Mouse (Mus musculus): ENCODE measurements around the gene Hip1r. TPM values are rescaled to one million over a fixed set of nuclear protein-coding genes. Genes with fewer than 3 reads are reported as not detected.

Gene Hip1r
- total RNA-seq, 2 experiments from 2014 or later, result 5.6 to 14.3 TPM

- Histone ChIP-seq H3K27ac (peak overlapping the region; percentile 79), H3K4me3 (peak overlapping the region; percentile 51)
- no peak for DNase-seq
- TF ChIP-seq CTCF (IDR thresholded peaks at IDR 0.05), result no peak
- intact Hi-C loops (cut with DNase I), result loop anchor here (5.0 kb wide), 1 partner anchor 37 kb away; no protein-coding TSS in a partner anchor
These were observed 41.4 kb downstream of the Hip1r start for GRCm38 (mm10) chr5:124014791-124015251.

DNA sequence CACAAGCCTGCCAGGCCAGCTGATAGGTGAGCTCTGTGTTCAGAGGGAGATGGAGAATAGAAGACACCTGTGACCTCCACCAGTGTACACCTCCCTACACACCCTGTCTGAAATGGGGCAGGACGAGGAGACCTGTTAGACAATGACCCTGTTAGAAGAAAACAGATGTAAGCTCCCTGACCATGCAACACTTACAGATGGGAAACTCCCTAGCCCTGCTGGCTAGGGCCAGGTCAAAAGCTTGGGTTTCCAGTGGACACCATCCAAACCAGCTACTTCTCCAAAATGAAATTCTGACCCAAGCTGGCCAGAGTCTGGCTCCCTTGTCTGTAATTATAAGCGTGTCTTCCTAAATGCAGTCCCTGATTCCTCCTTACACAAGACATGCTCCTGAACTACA is 42.3 kb downstream of the Hip1r start:
- peak overlapping the region; percentile 79 for H3K27ac ChIP-seq
- TF ChIP-seq CTCF (IDR thresholded peaks at IDR 0.05), result no peak
- no peak overlapping the region; the same call in 1 of the 2 replicates for H3K4me3 ChIP-seq
- DNase-seq, result peak; percentile 65
- intact Hi-C loops (cut with DNase I), result loop anchor here (5.0 kb wide), 1 partner anchor 37 kb away; no protein-coding TSS in a partner anchor

GRCm38 (mm10) chr5:124016291-124016821 is 42.9 kb downstream of the Hip1r start:
- DNase-seq, result no peak
- Histone ChIP-seq H3K4me3 (no peak overlapping the region), H3K27ac (peak overlapping the region; percentile 79)
- intact Hi-C loops (cut with DNase I), result loop anchor here (5.0 kb wide), 1 partner anchor 36 kb away; no protein-coding TSS in a partner anchor
- no peak for TF ChIP-seq CTCF (IDR thresholded peaks at IDR 0.05)

DNA sequence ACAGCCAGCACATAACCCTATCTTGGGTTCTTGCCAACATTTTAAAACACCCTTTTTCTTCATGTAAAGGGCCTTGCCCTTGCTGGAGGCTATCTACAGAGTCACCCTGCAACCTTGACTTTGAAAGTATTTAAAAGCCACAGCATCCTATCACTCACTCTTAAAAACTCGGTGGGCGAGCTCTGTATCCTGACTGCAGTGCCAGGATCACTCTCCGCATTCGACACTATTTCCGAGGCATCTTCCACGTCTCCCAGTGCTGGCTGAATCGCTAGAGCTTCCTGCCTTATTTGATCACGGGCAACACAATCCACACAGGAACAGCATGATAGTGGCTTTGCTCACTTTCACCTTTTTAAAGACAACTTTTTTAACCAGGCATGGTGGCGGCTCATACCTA is 44.5 kb downstream of the Hip1r start:
- Histone ChIP-seq H3K4me3 (no peak overlapping the region), H3K27ac (peak overlapping the region; percentile 24; the same call in 1 of the 2 replicates)
- no peak for TF ChIP-seq CTCF (IDR thresholded peaks at IDR 0.05)
- intact Hi-C loops (cut with DNase I), result loop anchor here (5.0 kb wide), 1 partner anchor 34 kb away; no protein-coding TSS in a partner anchor
- no peak for DNase-seq

DNA sequence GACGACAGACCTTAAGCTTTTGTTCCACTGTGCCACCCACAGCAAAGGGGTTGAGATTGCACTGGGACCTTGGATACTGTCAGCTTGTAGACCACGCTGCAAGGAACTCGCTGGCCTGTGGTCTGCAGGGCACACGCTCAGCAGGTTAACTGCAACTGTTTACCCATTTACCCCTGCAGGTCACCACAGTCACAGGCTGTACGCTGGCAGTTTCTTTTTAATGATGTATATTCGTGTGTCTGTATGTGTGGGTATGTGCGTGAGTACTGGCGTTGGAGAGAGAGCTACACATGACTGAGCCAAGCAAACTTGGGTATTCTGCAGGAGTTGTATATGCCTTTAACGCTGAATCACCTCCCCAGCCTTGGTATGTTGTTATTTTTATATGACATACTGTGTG is 45.2 kb downstream of the Hip1r start:
- no peak overlapping the region for H3K4me3 ChIP-seq
- no peak for DNase-seq
- intact Hi-C loops (cut with DNase I), result loop anchor here (5.0 kb wide), 1 partner anchor 34 kb away; no protein-coding TSS in a partner anchor
- H3K27ac ChIP-seq, result peak overlapping the region; percentile 55; the same call in 1 of the 2 replicates
- TF ChIP-seq CTCF (IDR thresholded peaks at IDR 0.05), result no peak

DNA sequence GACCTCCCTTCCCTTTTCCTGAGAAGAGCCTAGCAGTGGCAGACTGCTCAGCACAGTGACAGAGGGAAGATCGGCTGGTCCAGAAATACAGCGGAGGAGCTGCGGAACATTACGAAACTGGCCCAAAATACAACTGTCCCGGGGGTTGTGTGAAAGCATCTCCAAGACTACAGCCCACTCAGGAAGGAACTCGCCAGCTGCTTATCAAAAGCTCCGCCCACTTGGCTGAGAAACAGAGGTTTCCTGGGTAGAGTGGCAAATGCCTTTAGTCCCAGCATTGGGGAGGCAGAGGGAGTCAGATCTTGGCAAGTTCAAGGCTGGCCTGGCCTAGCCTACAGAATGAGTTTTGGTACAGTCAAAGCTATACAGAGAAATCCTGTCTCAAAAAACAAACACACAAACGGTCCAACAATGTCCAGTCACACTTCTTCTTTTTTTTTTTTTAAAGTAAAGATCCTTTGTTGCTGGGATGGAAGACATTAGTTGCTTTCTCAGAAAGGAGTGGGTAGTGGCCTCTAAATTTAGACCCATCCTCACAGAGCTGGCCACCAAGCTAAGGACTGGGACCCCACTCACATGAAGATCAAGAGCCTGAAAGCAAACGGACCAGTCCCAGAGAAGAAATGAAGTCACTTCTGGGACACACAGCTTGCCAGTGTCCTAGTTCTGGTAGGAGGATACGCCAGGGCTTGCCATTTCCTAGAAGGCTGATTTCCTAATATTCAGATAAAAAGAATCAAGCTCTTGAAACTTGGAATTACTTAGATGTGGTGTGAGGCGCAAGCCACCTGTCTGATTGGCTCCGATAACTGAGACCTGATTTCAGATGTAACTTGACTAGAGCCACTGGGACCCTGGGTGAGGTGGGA is 46.2 kb downstream of the Hip1r start:
- intact Hi-C loops (cut with DNase I), result loop anchor here (5.0 kb wide), 1 partner anchor 33 kb away; no protein-coding TSS in a partner anchor
- H3K4me3 ChIP-seq, result peak overlapping the region; percentile 5; the same call in 1 of the 2 replicates
- DNase-seq, result peak; percentile 52
- no peak for TF ChIP-seq CTCF (IDR thresholded peaks at IDR 0.05)
- peak overlapping the region; percentile 55 for H3K27ac ChIP-seq

DNA sequence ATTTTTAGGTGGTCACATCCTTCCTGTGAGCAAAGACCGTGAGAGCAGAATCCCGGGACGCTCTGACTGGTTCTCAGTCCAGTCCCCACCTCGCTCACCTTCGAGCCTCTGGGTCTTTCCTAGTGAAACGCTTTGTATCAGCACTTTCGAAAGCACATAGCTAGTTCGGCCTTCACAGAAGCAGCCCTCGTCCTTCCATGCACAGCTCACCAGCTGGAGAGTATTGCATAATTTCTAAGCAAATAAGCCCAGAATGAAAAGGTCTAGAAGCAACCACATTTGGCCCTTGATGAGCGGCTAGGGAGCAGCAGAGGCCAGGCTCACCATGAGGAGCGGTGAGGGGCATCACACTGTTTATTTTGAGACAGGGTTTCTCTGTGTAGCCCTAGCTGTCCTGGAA is 47.7 kb downstream of the Hip1r start:
- DNase-seq, result no peak
- TF ChIP-seq CTCF (IDR thresholded peaks at IDR 0.05), result no peak
- Histone ChIP-seq H3K4me3 (no peak overlapping the region), H3K27ac (no peak overlapping the region)
- intact Hi-C loops (cut with DNase I), result no loop called here

- TF ChIP-seq CTCF (IDR thresholded peaks at IDR 0.05), result no peak
- DNase-seq, result no peak
- intact Hi-C loops (cut with DNase I), result no loop called here
- no peak overlapping the region for H3K4me3 ChIP-seq
- H3K27ac ChIP-seq, result peak overlapping the region; percentile 4; the same call in 1 of the 2 replicates
These were observed 48.3 kb downstream of the Hip1r start for GRCm38 (mm10) chr5:124021701-124022100.

- TF ChIP-seq CTCF (IDR thresholded peaks at IDR 0.05), result no peak
- Histone ChIP-seq H3K27ac (no peak overlapping the region; the same call in 1 of the 2 replicates), H3K4me3 (no peak overlapping the region)
- intact Hi-C loops (cut with DNase I), result no loop called here
- DNase-seq, result no peak
These were observed 48.9 kb downstream of the Hip1r start for GRCm38 (mm10) chr5:124022365-124022764.

GRCm38 (mm10) chr5:124024677-124025076 is 51.2 kb downstream of the Hip1r start:
- intact Hi-C loops (cut with DNase I), result no loop called here
- H3K27ac ChIP-seq, result peak overlapping the region; percentile 70; the same call in 1 of the 2 replicates
- DNase-seq, result peak; percentile 59
- peak; percentile 6; the same call in 1 of the 2 replicates for TF ChIP-seq CTCF (IDR thresholded peaks at IDR 0.05)
- H3K4me3 ChIP-seq, result no peak overlapping the region

DNA sequence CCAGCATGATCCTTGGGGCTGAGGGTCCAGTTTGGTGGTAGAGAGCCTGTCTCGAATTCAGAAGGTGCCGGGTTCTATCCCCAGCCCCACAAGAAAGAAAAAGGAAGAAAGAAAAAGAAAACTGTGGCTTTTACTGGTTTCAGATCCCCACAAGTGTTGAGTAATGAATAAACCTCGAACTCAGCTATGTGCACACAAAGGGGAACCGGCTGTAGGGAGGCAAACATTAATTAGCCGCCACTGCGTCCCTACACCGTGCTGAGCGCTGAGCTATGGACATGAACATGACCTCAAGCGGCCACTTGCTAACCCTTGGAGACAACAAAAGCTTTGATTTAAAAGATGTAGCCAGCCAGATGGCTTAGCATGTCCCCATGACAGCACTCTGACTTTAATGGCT is 51.7 kb downstream of the Hip1r start:
- peak overlapping the region; percentile 70; the same call in 1 of the 2 replicates for H3K27ac ChIP-seq

DNA sequence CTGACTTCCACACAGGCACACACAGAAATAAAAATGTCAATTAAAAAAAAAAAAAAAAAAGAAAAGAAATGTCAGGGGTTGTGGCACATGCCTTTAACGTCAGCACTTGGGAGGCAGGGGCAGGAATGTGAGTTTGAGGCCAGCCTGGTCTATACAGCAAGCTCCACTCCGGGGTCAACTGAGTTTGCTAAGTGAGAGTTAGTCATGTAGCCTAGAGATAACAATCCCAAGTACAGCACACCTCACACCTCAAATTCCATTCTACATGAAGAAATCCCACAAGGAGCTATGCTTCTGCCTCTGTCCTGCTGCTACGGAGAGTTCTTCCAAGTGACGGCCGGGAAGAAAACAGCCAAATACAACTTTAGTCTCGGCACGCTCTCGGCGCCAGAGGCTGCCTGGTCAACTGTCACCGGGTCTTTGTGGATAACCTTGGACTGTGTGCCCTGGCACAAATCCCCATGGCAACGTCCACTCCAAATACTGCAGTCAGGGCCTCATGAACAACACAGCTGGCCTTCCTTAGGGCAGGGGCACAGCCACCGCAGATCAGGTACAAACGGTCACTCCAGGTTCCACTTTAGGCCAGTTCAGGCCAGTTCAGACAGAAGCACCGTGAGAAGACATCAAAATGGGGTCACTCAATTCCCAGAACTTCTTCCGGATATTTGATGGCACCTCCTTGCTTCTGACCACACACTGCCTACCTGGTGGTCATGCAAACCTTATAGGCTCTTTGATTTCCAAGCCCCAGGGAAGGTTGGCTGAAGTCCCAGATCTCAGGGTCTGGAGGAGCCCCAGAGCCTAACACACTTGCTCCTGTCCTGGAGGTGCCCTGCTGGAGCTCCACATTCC is 52.4 kb downstream of the Hip1r start:
- no peak for TF ChIP-seq CTCF (IDR thresholded peaks at IDR 0.05)
- peak; percentile 50 for DNase-seq
- peak overlapping the region; percentile 70 for H3K27ac ChIP-seq
- no peak overlapping the region for H3K4me3 ChIP-seq
- intact Hi-C loops (cut with DNase I), result no loop called here

More for the DNA sequence above, 51.7 kb downstream of the Hip1r start:
- TF ChIP-seq CTCF (IDR thresholded peaks at IDR 0.05), result no peak
- no peak for DNase-seq
- no peak overlapping the region for H3K4me3 ChIP-seq
- intact Hi-C loops (cut with DNase I), result no loop called here

Data from gastrocnemius, adult 2 months (tissue).